Mouse (Mus musculus): ENCODE measurements around the gene Prr36. TPM values are rescaled to one million over a fixed set of nuclear protein-coding genes. Genes with fewer than 3 reads are reported as not detected.

Prr36 gene
- polyA plus RNA-seq, 1 experiment from 2014 or later = 0.25 TPM

DNA sequence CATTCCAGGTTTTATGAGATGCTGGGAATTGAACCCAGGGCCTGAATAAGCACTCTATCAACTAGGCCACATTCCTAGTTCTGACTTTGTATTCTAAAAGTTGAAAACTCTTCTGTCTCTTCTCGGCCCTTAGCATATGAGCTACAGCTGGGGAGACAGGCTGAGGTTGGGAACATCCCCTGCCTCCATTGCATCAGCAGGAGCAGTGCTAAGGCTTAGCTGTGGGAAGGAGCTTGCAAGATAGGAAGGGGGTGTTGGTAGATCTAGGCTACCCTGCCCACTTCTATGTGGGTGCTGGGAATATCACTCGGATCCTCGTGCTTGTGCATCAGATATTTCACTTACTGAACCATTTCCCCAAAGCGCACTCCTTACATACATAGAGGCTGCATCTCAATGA is 10.7 kb upstream of the Prr36 start:
- H3K9me3 ChIP-seq (replicated peaks; ENCODE audit: control insufficient read depth, low read length) = no peaks in the 10 kb centered on the region
- H3K4me3 ChIP-seq (ENCODE audit: low read length) = no peak overlapping the region
- no peaks in the 10 kb centered on the region for H3K36me3 ChIP-seq (ENCODE audit: control insufficient read depth, insufficient read depth)
- peaks cover 24% of the 10 kb centered on the region for H3K27me3 ChIP-seq (ENCODE audit: control insufficient read depth, insufficient read depth, low read length)
- WGBS = 87% methylated on average over 4 of the region's 4 CpGs
- H3K4me1 ChIP-seq (ENCODE audit: control insufficient read depth, insufficient read depth, low read length) = peaks cover 3% of the 10 kb centered on the region; the same call in 1 of the 2 replicates
- H3K9ac ChIP-seq (ENCODE audit: low read length) = no peak overlapping the region
- H3K4me2 ChIP-seq (ENCODE audit: low read depth, low read length) = no peak overlapping the region
- no peak for ATAC-seq (replicated peaks; ENCODE audit: extremely low read depth, insufficient read depth, low FRiP score)
- no peak overlapping the region for H3K27ac ChIP-seq (ENCODE audit: low read length)

DNA sequence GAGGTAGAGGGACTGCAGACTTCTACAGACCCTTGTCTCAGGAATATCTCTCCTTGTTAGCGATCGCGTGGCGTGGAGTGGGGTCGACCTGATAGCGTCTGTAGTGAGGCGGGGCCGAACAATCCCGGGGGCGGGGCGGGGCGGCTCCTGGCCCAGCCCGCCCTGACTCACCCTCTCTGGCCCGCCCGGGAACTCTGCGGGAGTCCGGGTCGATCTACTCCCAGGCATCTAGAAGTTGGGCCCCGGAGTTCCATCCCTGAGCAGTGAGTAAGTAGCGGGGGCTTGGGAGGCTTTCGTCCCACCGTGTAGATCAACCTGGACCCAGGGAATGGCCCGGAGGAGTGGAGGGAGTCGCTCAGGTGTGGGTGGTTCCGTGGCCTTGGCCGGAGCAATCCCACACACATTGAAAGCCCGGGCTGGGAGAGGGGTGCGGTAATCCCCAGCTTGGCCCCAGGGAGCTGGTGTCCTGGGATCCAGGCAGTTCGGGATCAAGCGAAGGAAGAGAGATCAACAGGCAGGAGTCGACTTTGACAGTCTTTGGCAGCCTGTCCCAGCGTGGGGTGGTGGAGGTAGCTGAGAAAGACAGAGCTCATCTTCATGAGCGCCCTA is 9.6 kb upstream of the Prr36 start, which contains the start of gene Lrrc8e:
TSS of gene Lrrc8e (plus strand) at position 89 of the 609 bp plus-strand sequence.
- H3K9me3 ChIP-seq (replicated peaks; ENCODE audit: control insufficient read depth, low read length) = no peaks in the 10 kb centered on the region
- peak; percentile 41 for ATAC-seq (replicated peaks; ENCODE audit: extremely low read depth, insufficient read depth, low FRiP score)
- peak within 1 kb of the TSS; percentile 37 for H3K4me3 ChIP-seq (ENCODE audit: low read length)
- H3K36me3 ChIP-seq (ENCODE audit: control insufficient read depth, insufficient read depth) = no peaks in the 10 kb centered on the region
- H3K4me2 ChIP-seq (ENCODE audit: low read depth, low read length) = peak within 1 kb of the TSS; percentile 59
- H3K4me1 ChIP-seq (ENCODE audit: control insufficient read depth, insufficient read depth, low read length) = peaks cover 3% of the 10 kb centered on the region; the same call in 1 of the 2 replicates
- no peak within 1 kb of the TSS for H3K27ac ChIP-seq (ENCODE audit: low read length)
- H3K9ac ChIP-seq (ENCODE audit: low read length) = peak within 1 kb of the TSS; percentile 30
- peaks cover 24% of the 10 kb centered on the region for H3K27me3 ChIP-seq (ENCODE audit: control insufficient read depth, insufficient read depth, low read length)
- WGBS = 5% methylated on average over 33 of the region's 33 CpGs

DNA sequence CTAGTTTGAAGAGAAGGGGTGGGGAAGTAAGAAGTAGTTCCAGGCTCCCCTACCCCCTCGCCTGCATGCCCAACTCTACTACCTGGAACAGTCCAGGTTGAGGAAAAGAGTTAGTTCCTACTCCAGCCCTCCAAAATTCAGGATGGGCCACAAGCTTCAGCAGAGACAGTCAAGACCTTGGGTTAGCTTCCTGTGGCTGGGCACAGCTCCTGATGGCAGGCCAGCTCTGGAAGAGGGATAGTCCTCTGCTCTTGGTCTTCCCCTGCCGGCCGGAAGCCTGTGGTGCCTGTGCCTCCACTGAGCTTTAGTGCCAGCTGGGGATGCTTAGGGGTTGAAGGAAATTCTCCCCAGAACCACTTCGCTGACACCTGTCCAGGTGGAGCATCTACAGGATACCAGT is 9.1 kb upstream of the Prr36 start:
- 26% methylated on average over 4 of the region's 4 CpGs for WGBS
- Histone ChIP-seq H3K4me2 (ENCODE audit: low read depth, low read length) (peak overlapping the region; percentile 59), H3K36me3 (ENCODE audit: control insufficient read depth, insufficient read depth) (no peaks in the 10 kb centered on the region), H3K9ac (ENCODE audit: low read length) (no peak overlapping the region; the same call in 1 of the 2 replicates), H3K4me1 (ENCODE audit: control insufficient read depth, insufficient read depth, low read length) (peaks cover 3% of the 10 kb centered on the region; the same call in 1 of the 2 replicates), H3K27me3 (ENCODE audit: control insufficient read depth, insufficient read depth, low read length) (peaks cover 24% of the 10 kb centered on the region), H3K4me3 (ENCODE audit: low read length) (peak overlapping the region; percentile 37), H3K9me3 (replicated peaks; ENCODE audit: control insufficient read depth, low read length) (no peaks in the 10 kb centered on the region), H3K27ac (ENCODE audit: low read length) (no peak overlapping the region)
- ATAC-seq (replicated peaks; ENCODE audit: extremely low read depth, insufficient read depth, low FRiP score) = no peak

DNA sequence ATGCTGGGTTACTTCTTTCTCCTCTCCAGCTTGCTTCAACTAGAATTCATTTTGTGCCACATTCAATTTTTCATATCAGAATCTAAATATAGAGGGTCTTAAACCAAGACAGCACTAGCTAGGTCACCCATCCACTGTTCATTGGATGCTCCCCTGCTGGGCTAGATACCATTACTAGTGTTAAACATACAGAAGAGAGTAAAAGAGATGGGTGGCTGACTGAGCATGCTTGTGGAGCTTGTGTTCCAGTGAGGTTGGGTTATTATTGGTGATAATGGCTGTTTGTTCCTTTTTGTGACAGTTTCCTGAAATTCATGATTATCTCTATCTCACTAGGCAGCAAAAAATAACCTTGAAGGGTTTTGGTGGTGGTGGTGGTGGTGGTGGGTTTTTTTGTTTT is 4.8 kb upstream of the Prr36 start:
- no peak for ATAC-seq (replicated peaks; ENCODE audit: extremely low read depth, insufficient read depth, low FRiP score)
- H3K4me3 ChIP-seq (ENCODE audit: low read length) = no peak overlapping the region
- H3K27me3 ChIP-seq (ENCODE audit: control insufficient read depth, insufficient read depth, low read length) = peaks cover 28% of the 10 kb centered on the region
- H3K36me3 ChIP-seq (ENCODE audit: control insufficient read depth, insufficient read depth) = no peaks in the 10 kb centered on the region
- H3K9me3 ChIP-seq (replicated peaks; ENCODE audit: control insufficient read depth, low read length) = no peaks in the 10 kb centered on the region
- no peak overlapping the region for H3K9ac ChIP-seq (ENCODE audit: low read length)
- peaks cover 7% of the 10 kb centered on the region; the same call in 1 of the 2 replicates for H3K4me1 ChIP-seq (ENCODE audit: control insufficient read depth, insufficient read depth, low read length)
- H3K4me2 ChIP-seq (ENCODE audit: low read depth, low read length) = no peak overlapping the region
- no peak overlapping the region for H3K27ac ChIP-seq (ENCODE audit: low read length)

DNA sequence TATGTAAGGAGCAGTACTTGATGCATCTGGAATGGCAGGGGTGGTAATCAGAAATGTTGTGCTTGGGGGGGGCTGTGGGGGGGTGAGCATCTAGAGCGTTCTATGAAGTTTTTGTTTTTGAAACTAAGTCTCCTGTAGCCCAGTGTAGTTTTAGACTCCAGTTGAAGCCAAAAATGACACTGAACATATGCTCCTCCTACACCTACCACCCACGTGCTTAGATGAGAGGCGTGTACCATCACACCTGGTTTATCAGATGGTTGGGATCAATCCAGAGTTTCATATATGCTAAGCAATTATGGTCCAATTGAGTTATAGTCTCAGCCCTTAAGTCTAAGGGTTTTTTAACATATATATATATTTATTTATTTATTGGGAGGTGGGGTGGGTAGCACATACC is 2.4 kb upstream of the Prr36 start:
- peaks cover 14% of the 10 kb centered on the region for H3K4me1 ChIP-seq (ENCODE audit: control insufficient read depth, insufficient read depth, low read length)
- no peak overlapping the region for H3K27ac ChIP-seq (ENCODE audit: low read length)
- H3K9ac ChIP-seq (ENCODE audit: low read length) = no peak overlapping the region
- ATAC-seq (replicated peaks; ENCODE audit: extremely low read depth, insufficient read depth, low FRiP score) = no peak
- no peak overlapping the region for H3K4me3 ChIP-seq (ENCODE audit: low read length)
- peaks cover 43% of the 10 kb centered on the region for H3K27me3 ChIP-seq (ENCODE audit: control insufficient read depth, insufficient read depth, low read length)
- H3K4me2 ChIP-seq (ENCODE audit: low read depth, low read length) = no peak overlapping the region
- no peaks in the 10 kb centered on the region for H3K9me3 ChIP-seq (replicated peaks; ENCODE audit: control insufficient read depth, low read length)
- H3K36me3 ChIP-seq (ENCODE audit: control insufficient read depth, insufficient read depth) = no peaks in the 10 kb centered on the region
- WGBS = 88% methylated on average over 3 of the region's 3 CpGs

DNA sequence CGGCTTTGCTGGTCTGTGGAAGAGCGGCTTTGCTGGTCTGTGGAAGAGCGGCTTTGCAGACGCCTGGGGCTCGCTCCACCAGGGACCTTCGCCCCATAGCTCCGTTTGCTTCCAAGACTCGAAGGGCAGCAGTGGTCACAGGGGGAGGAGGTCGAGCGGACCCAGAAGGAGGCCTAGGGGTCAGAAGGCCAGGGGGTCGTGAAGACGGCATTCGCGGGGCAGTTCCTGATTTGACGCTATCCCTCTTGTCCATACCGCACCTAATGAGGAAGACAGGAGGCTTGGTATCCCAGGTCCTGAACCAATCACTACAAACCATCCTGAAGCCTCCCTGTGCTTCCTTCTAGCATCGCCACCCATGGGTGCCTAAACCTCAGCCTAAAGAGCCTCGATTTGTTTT is 963 bp downstream of the Prr36 start:
- no peak for ATAC-seq (replicated peaks; ENCODE audit: extremely low read depth, insufficient read depth, low FRiP score)
- H3K27ac ChIP-seq (ENCODE audit: low read length) = no peak overlapping the region
- peak overlapping the region; percentile 95 for H3K4me2 ChIP-seq (ENCODE audit: low read depth, low read length)
- H3K27me3 ChIP-seq (ENCODE audit: control insufficient read depth, insufficient read depth, low read length) = peaks cover 53% of the 10 kb centered on the region
- peak overlapping the region; percentile 65 for H3K4me3 ChIP-seq (ENCODE audit: low read length)
- peaks cover 27% of the 10 kb centered on the region for H3K4me1 ChIP-seq (ENCODE audit: control insufficient read depth, insufficient read depth, low read length)
- no peak overlapping the region for H3K9ac ChIP-seq (ENCODE audit: low read length)
- 13% methylated on average over 18 of the region's 18 CpGs for WGBS
- no peaks in the 10 kb centered on the region for H3K9me3 ChIP-seq (replicated peaks; ENCODE audit: control insufficient read depth, low read length)
- H3K36me3 ChIP-seq (ENCODE audit: control insufficient read depth, insufficient read depth) = no peaks in the 10 kb centered on the region

DNA sequence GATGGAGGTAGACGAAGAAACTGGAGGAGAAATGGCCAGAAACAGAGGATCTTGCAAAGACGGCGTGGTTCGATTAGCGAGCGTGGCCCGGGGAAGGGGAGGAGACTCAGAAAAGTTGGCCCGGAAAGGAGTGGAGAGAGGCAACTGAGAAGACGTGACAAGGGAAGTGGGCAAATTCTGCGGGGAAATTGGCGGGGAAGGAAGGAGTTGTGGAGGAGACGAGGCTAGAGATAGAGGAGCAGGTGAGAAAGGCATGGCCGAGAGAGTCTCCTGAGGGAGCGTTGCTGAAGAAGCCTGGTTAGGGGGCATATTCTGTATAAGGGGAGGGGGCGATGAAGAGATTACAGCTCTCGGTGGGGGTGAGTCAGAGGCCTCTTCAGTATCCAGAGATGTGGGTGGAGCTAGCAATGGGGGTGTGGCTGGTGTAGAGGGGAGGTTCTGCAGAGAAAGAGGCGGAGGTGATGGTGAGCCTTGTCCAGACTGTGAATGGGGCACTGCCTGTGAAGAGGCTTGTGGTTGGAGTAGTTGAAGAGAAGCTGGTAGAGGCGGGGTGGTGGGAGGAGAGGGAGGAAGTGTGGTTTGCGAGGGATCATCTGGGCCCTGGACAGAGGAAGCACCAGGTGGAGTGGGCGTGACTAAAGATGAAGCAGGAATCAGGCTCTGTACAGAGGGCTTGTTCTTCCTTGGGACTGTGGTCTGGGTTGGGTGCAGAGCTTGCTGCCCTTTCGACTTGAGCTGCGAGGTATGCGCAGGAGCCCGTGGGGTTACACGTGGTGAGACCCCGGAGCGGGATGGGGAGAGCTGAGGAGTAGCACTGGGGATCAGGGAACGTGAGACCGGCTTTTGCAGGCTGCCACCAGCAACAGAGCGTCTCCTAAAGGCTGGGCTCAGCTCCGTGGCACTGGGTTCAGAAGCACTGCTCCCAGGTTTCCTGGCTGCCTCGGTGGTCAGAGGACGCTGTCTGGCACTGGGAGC is 3.0 kb downstream of the Prr36 start:
- 0 out of 2 replicates have a peak overlapping the region, but pooled peaks have one; percentile 20 for H3K9ac ChIP-seq (ENCODE audit: low read length)
- H3K27ac ChIP-seq (ENCODE audit: low read length) = no peak overlapping the region
- ATAC-seq (replicated peaks; ENCODE audit: extremely low read depth, insufficient read depth, low FRiP score) = peak; percentile 12; the same call in 1 of the 2 replicates
- H3K4me1 ChIP-seq (ENCODE audit: control insufficient read depth, insufficient read depth, low read length) = peaks cover 27% of the 10 kb centered on the region
- peak overlapping the region; percentile 41 for H3K4me3 ChIP-seq (ENCODE audit: low read length)
- no peaks in the 10 kb centered on the region; the same call in 1 of the 2 replicates for H3K36me3 ChIP-seq (ENCODE audit: control insufficient read depth, insufficient read depth)
- peak overlapping the region; percentile 76 for H3K4me2 ChIP-seq (ENCODE audit: low read depth, low read length)
- WGBS = 3% methylated on average over 33 of the region's 33 CpGs
- peaks cover 51% of the 10 kb centered on the region for H3K27me3 ChIP-seq (ENCODE audit: control insufficient read depth, insufficient read depth, low read length)
- no peaks in the 10 kb centered on the region; the same call in 1 of the 2 replicates for H3K9me3 ChIP-seq (replicated peaks; ENCODE audit: control insufficient read depth, low read length)

DNA sequence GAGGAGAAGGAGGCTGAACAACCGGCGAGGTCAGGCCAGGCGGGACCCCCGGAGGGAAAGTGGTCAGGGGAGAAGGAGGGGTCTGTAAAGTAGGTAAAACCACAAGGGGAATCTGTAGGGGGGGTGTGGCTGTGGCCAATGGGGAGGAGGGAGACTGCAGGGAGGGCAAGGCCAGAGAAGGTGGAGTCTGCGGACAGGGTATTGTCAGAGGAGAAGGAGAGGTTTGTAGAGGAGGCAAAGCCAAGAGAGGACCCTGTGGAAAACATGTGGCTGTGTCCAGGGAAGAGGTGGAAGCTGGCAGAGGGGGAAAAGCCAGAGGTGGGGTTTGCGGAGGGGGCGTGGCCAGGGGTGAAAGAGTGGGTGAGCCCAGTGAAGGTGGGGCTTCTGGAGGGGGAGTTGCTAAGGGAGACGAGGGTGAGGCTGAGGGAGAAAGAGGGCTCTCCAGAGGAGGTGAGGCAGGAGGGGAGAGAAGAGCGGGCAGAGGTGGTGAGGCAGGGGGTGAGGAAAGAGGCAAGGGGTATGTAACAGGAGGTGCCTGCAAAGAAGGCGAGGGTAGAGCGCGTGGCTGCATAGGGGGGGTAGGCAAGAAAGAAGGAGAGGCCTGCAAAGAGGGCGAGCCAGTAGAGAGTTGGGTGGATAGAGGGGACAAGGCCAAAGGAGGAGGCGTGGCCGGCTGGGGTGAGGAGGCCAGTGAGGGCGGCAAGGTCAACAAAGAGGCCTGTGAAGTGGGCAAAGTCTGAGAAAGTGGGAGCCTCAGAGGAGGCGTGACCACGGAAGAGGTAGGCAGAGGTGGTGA is 3.9 kb downstream of the Prr36 start:
- ATAC-seq (replicated peaks; ENCODE audit: extremely low read depth, insufficient read depth, low FRiP score) = peak; percentile 57
- Histone ChIP-seq H3K4me1 (ENCODE audit: control insufficient read depth, insufficient read depth, low read length) (peaks cover 27% of the 10 kb centered on the region), H3K27ac (ENCODE audit: low read length) (no peak overlapping the region), H3K36me3 (ENCODE audit: control insufficient read depth, insufficient read depth) (no peaks in the 10 kb centered on the region; the same call in 1 of the 2 replicates), H3K9ac (ENCODE audit: low read length) (peak overlapping the region; percentile 54), H3K4me3 (ENCODE audit: low read length) (peak overlapping the region; percentile 41), H3K4me2 (ENCODE audit: low read depth, low read length) (peak overlapping the region; percentile 76), H3K27me3 (ENCODE audit: control insufficient read depth, insufficient read depth, low read length) (peaks cover 49% of the 10 kb centered on the region), H3K9me3 (replicated peaks; ENCODE audit: control insufficient read depth, low read length) (no peaks in the 10 kb centered on the region; the same call in 1 of the 2 replicates)
- WGBS = 4% methylated on average over 18 of the region's 18 CpGs

All from heart, embryonic 16.5 days (tissue).